Mouse (Mus musculus) kidney, adult 18-20 months (tissue): ENCODE data around the gene Ttc27.

Source experiments
- DNase-seq: peaks from one replicate; pipeline ENCODE4 v3.0.0; 2021

Gene Ttc27

DNA sequence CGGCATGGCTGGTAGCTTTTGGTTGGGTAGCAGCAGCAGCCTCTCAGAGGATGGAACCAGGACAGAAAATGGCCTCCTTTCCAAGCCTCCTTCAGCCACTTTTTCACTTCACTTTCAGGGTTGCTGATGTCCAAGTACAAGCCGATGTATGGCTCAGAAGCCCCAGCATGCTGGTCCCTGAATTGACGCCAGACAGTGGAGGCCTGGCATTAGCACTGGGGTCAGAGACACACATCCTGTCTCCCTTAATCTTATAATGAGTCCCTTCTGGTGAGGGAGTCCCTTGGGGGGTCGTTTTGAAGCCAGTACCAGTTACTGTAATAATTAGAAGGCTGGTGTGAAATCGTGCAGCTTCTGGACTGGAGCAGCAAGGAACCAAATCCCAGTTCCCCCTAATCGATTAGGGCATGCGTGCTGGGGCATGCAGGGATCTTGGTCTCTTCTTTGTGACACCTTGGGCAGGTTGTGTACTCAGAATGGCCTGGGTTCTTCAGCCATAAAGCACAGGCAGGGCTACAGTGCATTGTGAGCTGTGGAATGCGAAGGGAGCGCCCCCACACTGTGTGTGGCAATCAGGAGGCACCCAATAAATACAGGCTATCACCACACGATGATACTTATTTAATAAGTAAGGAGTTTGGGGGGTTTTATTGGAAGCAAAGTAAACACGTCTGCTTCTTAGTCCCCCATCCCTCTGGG lies 171.5 kb downstream of the Ttc27 start:
- no peak for DNase-seq

DNA sequence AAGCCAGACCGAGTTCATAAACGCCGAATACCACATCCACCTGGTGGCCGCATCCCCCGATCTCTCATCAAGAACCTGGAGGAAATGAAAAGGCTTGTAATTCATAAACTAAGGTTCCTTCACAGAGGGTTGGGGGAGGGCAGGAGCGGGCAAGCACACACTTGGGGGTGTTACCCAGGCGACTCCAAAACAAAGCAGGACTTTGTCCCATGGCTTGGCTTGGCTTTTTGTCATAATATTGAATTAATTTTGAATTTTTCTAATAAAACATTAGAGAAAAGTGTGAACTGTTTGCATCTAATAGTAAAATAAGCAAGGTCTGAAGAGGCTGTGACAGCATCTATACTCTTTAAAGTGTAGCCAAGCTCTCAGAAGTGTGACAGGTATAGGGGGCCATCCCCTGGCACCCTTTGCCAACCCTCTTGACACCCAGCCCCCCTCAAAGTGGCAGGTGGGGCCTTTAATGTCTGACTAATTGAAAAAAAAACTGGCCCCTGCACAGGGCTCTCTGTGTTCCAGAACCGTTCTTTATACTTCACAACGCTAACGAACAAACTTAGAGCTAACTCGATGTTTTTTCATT lies 172.1 kb downstream of the Ttc27 start:
- no peak for DNase-seq

DNA sequence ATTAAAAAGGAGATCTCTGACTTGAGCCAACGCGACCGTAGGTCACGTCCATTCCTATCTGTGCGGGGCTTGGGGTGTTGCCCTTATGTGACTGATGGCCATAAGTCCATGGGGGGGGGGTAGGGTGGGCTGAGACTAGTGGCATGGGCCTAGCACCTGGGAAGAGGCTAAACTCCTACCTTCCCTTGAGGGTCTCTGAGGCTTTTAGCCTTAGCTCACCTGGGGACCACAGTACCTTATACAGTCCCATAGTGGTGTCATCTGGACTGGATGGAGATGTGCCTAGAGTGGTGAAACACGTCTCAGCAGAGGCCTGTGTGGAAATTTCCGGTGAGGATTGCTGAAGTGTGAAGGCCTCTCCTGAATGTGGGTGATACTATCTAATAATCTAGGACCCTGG lies 184.9 kb downstream of the Ttc27 start:
- no peak for DNase-seq

DNA sequence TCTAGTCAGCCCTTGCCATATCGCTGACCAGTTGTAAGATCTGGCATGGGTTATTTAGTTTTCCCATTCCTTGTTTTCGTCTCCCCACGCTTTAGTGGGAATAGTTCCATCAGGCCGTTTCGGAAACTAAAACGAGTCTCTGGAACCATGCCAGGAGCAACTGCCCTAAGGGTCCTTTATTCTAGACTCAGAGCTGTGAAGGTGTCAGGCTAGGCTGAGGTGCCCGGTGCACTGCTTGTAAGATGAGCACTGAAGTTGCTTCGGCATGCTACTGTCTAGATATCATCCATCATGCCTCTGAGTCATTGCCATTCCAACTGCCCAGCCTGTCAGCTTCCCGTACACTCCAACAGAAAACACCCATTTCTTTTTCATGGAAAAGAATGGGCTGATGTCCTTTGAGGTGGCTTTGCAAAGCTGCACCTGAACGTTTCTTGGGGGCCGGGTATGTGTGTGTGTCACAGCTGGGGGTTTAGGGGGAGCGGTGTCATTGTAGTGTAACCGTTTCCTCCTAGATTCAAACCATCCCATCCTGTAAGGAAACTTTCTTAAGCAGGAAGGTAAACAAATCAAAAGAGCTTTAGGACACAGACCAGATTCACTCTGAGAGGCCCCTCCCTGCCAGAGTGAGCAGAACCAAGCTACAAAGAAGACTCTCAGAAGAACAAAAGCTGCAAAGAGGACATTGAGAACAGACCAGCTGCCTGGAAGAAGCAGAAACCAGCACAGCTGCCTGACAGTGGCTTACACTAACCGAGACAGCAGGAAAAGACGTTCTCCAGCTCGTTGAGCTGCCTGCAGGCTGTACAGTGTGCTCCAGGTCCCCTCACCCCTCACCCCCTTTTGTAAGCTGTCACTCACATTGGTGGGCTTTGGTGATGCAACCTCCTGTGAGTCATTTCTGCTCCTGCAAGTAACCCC lies 186.1 kb downstream of the Ttc27 start:
- no peak for DNase-seq

DNA sequence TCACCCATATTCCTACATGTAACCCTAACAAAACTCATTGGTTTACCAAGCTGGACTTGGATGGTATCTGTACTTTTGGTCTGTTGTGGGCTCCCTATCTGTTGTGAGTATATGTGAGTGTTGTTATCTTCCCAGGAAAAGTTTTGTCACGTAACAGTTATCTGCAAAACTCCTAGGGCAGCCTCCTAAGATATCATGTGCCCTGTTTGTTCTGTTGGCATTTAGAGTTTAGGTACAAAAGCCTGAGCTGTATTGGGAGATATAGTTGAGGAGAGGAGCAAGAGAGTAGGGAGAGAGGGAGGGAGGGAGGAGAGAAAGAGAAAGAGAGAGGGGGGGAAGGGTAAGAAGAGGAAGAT lies 186.8 kb downstream of the Ttc27 start:
- DNase-seq, result no peak

DNA sequence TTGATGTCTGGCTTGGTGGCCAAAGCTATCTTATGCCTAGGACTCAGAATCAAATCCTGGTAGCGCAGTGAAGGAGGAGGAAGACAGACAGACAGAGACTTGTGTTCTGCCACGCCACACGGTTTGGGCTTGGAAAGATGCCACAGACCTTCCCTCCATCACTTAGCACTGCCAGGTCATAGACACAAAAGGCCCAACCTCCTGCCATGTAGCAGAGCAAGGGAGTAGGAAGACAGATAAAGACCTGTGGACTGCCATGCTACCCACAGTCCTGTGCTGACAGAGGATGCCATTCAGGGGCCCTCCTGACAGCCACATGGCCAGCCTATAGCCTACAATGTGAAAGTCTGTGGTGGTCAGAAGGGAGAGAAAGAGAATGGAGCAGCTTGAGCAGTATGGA lies 187.4 kb downstream of the Ttc27 start:
- DNase-seq, result no peak

DNA sequence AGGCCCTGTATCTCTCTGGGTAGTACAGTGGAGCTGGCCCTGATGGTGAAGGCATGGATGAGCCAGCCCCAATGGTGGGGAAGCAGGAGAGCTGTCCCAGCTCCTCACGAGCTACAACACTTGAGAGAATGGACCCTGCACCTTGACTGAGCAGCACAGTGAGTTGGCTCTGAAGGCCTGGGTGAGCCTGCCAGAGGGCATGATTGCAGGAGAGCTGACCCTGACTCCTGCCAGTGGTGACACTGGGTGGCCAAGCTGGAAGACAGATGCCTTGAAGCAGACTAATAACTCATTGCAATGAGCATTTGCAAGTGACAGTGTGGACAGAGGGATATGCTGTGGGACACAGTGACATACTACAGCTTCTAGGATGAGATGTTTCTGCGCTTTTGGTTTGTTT lies 195.5 kb downstream of the Ttc27 start:
- no peak for DNase-seq
